Mouse (Mus musculus) hindbrain, embryonic 11.5 days (tissue): ENCODE measurements around the gene Prkaca. TPM values are rescaled to one million over a fixed set of nuclear protein-coding genes. Genes with fewer than 3 reads are reported as not detected.
"Not testable (repeated sequence)": the region's sequence is repeated elsewhere in the genome, so short reads cannot be mapped to it uniquely, and the experiment has no call there.

ENCODE experiments used
- ATAC-seq: fragments of 200-750 bp; cut with Nextera tagmentation; 2 replicates; pipeline ENCODE4 v1.8.0; 2017; ENCODE audit warnings: mild to moderate bottlenecking, moderate TSS enrichment, moderate library complexity; ENCODE audit not compliant: low FRiP score
- DNase-seq: peaks from one replicate; pipeline ENCODE4 v3.0.0-alpha.2; 2015; ENCODE audit warnings: low spot score
- H3K27ac ChIP-seq: fragments of 300-500 bp; sonication (generic); 2 replicates; pipeline ENCODE4 v1.5.1; 2014; ENCODE audit warnings: mild to moderate bottlenecking, low read depth, low read length
- H3K27me3 ChIP-seq: fragments of 300-500 bp; sonication (generic); 2 replicates; pipeline ENCODE4 v1.6.1; 2014; ENCODE audit warnings: mild to moderate bottlenecking, low read length, moderate library complexity, mixed read lengths; ENCODE audit not compliant: control insufficient read depth, insufficient read depth
- H3K36me3 ChIP-seq: fragments of 300-500 bp; sonication (generic); 2 replicates; pipeline ENCODE4 v1.6.1; 2014; ENCODE audit warnings: mild to moderate bottlenecking, low read length, moderate library complexity, mixed read lengths; ENCODE audit not compliant: control insufficient read depth, insufficient read depth
- H3K4me1 ChIP-seq: fragments of 300-500 bp; sonication (generic); replicated peaks from 2 replicates; pipeline ENCODE4 v1.6.1; 2014; ENCODE audit warnings: low read length, mixed read lengths; ENCODE audit not compliant: control insufficient read depth, insufficient read depth
- H3K4me2 ChIP-seq: fragments of 300-500 bp; sonication (generic); replicated peaks from 2 replicates; pipeline ENCODE4 v1.6.1; 2014; ENCODE audit warnings: mild to moderate bottlenecking, low read depth, low read length
- H3K4me3 ChIP-seq: fragments of 300-500 bp; sonication (generic); 2 replicates; pipeline ENCODE4 v1.5.1; 2014; ENCODE audit warnings: low read depth, low read length
- H3K9ac ChIP-seq: fragments of 300-500 bp; sonication (generic); 2 replicates; pipeline ENCODE4 v1.6.1; 2014; ENCODE audit warnings: low read depth, low read length
- H3K9me3 ChIP-seq: fragments of 300-500 bp; sonication (generic); 2 replicates; pipeline ENCODE4 v1.6.1; 2016; ENCODE audit warnings: low read length; ENCODE audit not compliant: control insufficient read depth
- WGBS: fragments of 180-500 bp; shearing (Covaris S2); extraction: QIAGEN DNeasy Blood & Tissue Kit; methylation state at CpG from one replicate; pipeline ENCODE4 v1.1.7; 2014; 5-methylcytosine and 5-hydroxymethylcytosine counted together
- polyA plus RNA-seq: library from polyadenylated mRNA; unstranded; fragments of >200 nt; fragmentation: Nextera tagmentation; extraction: Ambion mirVana; gene quantifications from 2 replicates; pipeline ENCODE4 v1.2.1, GENCODE M21; 2014

Gene Prkaca
- polyA plus RNA-seq, 1 experiment from 2014 or later, result 139 TPM

GRCm38 (mm10) chr8:84001281-84002000 lies 28.6 kb downstream of the Prkaca start, which contains the start of gene 1700067K01Rik:
Gene 1700067K01Rik, plus strand, starts transcription at chr8:84001502.
- Histone ChIP-seq H3K36me3 (peaks cover 5% of the 10 kb centered on the region; the same call in 1 of the 2 replicates), H3K27ac (no peak within 1 kb of the TSS), H3K9me3 (no peaks in the 10 kb centered on the region), H3K9ac (0 out of 2 replicates have a peak within 1 kb of the TSS, but pooled peaks have one; percentile 23), H3K4me1 (peaks cover 18% of the 10 kb centered on the region), H3K27me3 (peaks cover 27% of the 10 kb centered on the region), H3K4me2 (peak within 1 kb of the TSS; percentile 14), H3K4me3 (peak within 1 kb of the TSS; percentile 4)
- peak; percentile 33 for DNase-seq
- no peak for ATAC-seq
- WGBS, result 18% methylated on average over 61 of the region's 61 CpGs

GRCm38 (mm10) chr8:84002957-84003611 lies 30.3 kb downstream of the Prkaca start:
- peaks cover 27% of the 10 kb centered on the region for H3K27me3 ChIP-seq
- no peak overlapping the region for H3K4me2 ChIP-seq

GRCm38 (mm10) chr8:84003612-84004246 lies 30.9 kb downstream of the Prkaca start:
- H3K9ac ChIP-seq, result no peak overlapping the region
- WGBS, result 76% methylated on average over 6 of the region's 6 CpGs
- DNase-seq, result no peak
- peak overlapping the region; percentile 84; the same call in 1 of the 2 replicates for H3K4me2 ChIP-seq
- peaks cover 27% of the 10 kb centered on the region for H3K27me3 ChIP-seq
- H3K4me3 ChIP-seq, result no peak overlapping the region
- no peaks in the 10 kb centered on the region for H3K9me3 ChIP-seq
- H3K4me1 ChIP-seq, result peaks cover 17% of the 10 kb centered on the region
- no peak for ATAC-seq
- peaks cover 5% of the 10 kb centered on the region; the same call in 1 of the 2 replicates for H3K36me3 ChIP-seq
- H3K27ac ChIP-seq, result no peak overlapping the region

More at GRCm38 (mm10) chr8:84002957-84003611, 30.3 kb downstream of the Prkaca start:
- Histone ChIP-seq H3K9me3 (no peaks in the 10 kb centered on the region), H3K27ac (no peak overlapping the region), H3K36me3 (peaks cover 5% of the 10 kb centered on the region; the same call in 1 of the 2 replicates), H3K4me3 (no peak overlapping the region), H3K4me1 (peaks cover 18% of the 10 kb centered on the region), H3K9ac (no peak overlapping the region)
- DNase-seq (no peak), ATAC-seq (no peak)
- 59% methylated on average over 12 of the region's 12 CpGs for WGBS

- Histone ChIP-seq H3K27ac (0 out of 2 replicates have a peak overlapping the region, but pooled peaks have one; percentile 9), H3K36me3 (peaks cover under 1% of the 10 kb centered on the region; the same call in 1 of the 2 replicates), H3K9ac (peak overlapping the region; percentile 65), H3K4me2 (peak overlapping the region; percentile 84), H3K4me3 (peak overlapping the region; percentile 51), H3K27me3 (peaks cover 24% of the 10 kb centered on the region), H3K4me1 (peaks cover 9% of the 10 kb centered on the region), H3K9me3 (no peaks in the 10 kb centered on the region)
- peak; percentile 94 for DNase-seq
- WGBS, result under 1% methylated on average over 29 of the region's 30 CpGs
- ATAC-seq, result peak; percentile 82
Measured at GRCm38 (mm10) chr8:84004533-84005201, 31.9 kb downstream of the Prkaca start.

GRCm38 (mm10) chr8:84005502-84005901 lies 32.7 kb downstream of the Prkaca start:
- Histone ChIP-seq H3K27me3 (peaks cover 28% of the 10 kb centered on the region), H3K4me1 (peaks cover 11% of the 10 kb centered on the region)
- 93% methylated on average over 7 of the region's 7 CpGs for WGBS
- not testable (repeated sequence) for DNase-seq, H3K27ac ChIP-seq, H3K4me3 ChIP-seq, H3K4me2 ChIP-seq, ATAC-seq, H3K9ac ChIP-seq, H3K36me3 ChIP-seq, H3K9me3 ChIP-seq

GRCm38 (mm10) chr8:84008362-84008761 lies 35.6 kb downstream of the Prkaca start:
- no peaks in the 10 kb centered on the region for H3K9me3 ChIP-seq
- H3K4me1 ChIP-seq, result peaks cover 17% of the 10 kb centered on the region
- H3K27ac ChIP-seq, result no peak overlapping the region
- H3K4me2 ChIP-seq, result no peak overlapping the region
- H3K36me3 ChIP-seq, result no peaks in the 10 kb centered on the region
- 33% methylated on average over 7 of the region's 7 CpGs for WGBS
- no peak overlapping the region for H3K9ac ChIP-seq
- peak; percentile 43 for DNase-seq
- H3K4me3 ChIP-seq, result no peak overlapping the region
- peaks cover 34% of the 10 kb centered on the region for H3K27me3 ChIP-seq
- ATAC-seq, result no peak

GRCm38 (mm10) chr8:84009876-84010275 lies 37.1 kb downstream of the Prkaca start:
- DNase-seq (peak; percentile 94), ATAC-seq (no peak)
- Histone ChIP-seq H3K9ac (no peak overlapping the region), H3K9me3 (no peaks in the 10 kb centered on the region), H3K36me3 (no peaks in the 10 kb centered on the region), H3K27me3 (peaks cover 39% of the 10 kb centered on the region), H3K4me1 (peaks cover 13% of the 10 kb centered on the region), H3K27ac (no peak overlapping the region), H3K4me2 (no peak overlapping the region), H3K4me3 (no peak overlapping the region)
- WGBS, result 2% methylated on average over 11 of the region's 11 CpGs
